Mouse (Mus musculus) spleen, postnatal 0 days (tissue): ENCODE data around the gene Zfp459. TPM values are rescaled to one million over a fixed set of nuclear protein-coding genes. Genes with fewer than 3 reads are reported as not detected.

Source experiments
- polyA plus RNA-seq: library from polyadenylated mRNA; unstranded; fragments of >200 nt; fragmentation: Nextera tagmentation; extraction: Ambion mirVana; gene quantifications from 2 replicates; pipeline ENCODE4 v1.2.1, GENCODE M21; 2015

Gene Zfp459
- 0.41 and 0.76 TPM in 2 replicates for polyA plus RNA-seq

GRCm38 (mm10) chr13:67421207-67421857 lies at the start of gene Zfp459:
TSS of gene Zfp459 (minus strand) at chr13:67421418.

GRCm38 (mm10) chr13:67451172-67452020 lies 30.2 kb upstream of the Zfp459 start, which contains the start of gene Zfp874a:
TSS of gene Zfp874a (minus strand) at chr13:67451624.

GRCm38 (mm10) chr13:67399183-67399903 lies 21.9 kb downstream of the Zfp459 start, which contains the start of gene Zfp429:
TSS of gene Zfp429 (minus strand) at chr13:67399819.

GRCm38 (mm10) chr13:67375050-67375911 lies 45.9 kb downstream of the Zfp459 start, which contains the start of the genes Gm28041 and Zfp456:
TSS of gene Gm28041 (minus strand) at chr13:67375733.
TSS of gene Zfp456 (minus strand) at chr13:67375810.

DNA sequence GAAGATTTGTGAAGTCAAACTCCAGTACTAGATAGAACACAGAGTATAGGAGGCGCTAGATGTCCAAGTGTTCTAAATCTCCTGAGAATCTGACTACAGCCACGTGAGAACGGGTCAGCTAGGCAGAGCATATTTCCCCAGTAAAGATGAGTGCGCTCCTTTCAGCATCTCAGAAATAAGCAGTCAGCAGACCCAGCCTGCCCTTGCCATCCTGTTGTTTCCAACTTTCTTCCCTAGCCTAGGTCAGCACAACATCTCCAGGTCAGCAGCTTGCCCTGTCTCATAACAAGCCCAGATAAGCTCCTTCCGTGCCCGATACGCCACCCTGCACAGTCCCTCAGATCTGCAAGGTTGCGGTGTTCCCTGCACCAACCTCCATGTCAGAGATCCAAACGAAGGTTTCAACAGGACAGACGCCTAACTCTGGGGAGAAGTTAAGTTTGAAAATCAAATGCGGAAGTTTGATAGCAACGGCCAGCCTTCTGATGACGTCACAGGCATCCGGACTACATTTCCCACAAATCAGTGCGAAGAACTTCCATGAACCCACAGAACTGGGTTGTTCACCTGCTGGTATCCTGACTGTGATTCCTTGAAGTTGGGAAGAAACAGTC lies 61.0 kb downstream of the Zfp459 start, which contains the start of the genes Gm28044 and Zfp953:
Gm28044 (minus strand) TSS at position 406 of the 614 bp plus-strand sequence.
Zfp953 (minus strand) TSS at position 475 of the 614 bp plus-strand sequence.

Other genes with a start within 250 kb of the Zfp459 start
- 1.9 and 3.0 TPM in 2 replicates for gene Rsl1, start 248.2 kb downstream of the Zfp459 start, polyA plus RNA-seq
- gene Zfp455, start 226.9 kb downstream of the Zfp459 start, polyA plus RNA-seq, result 0.48 and 0.76 TPM in 2 replicates
- gene Zfp458, start 143.0 kb downstream of the Zfp459 start, polyA plus RNA-seq, result 0.95 and 1.1 TPM in 2 replicates
- gene Zfp457, start 114.9 kb downstream of the Zfp459 start, polyA plus RNA-seq, result 0.49 and 0.53 TPM in 2 replicates
- gene Zfp595, start 88.8 kb downstream of the Zfp459 start, polyA plus RNA-seq, result 1.3 TPM in 2 replicates
- 0.25 TPM in 1 of 2 replicates, not detected in the other for gene Gm28044, start 60.9 kb downstream of the Zfp459 start, polyA plus RNA-seq
- gene Zfp953, start 60.8 kb downstream of the Zfp459 start, polyA plus RNA-seq, result 0.78 and 0.92 TPM in 2 replicates
- 0.24 and 0.38 TPM in 2 replicates for gene Gm28041, start 45.7 kb downstream of the Zfp459 start, polyA plus RNA-seq
- gene Zfp456, start 45.6 kb downstream of the Zfp459 start, polyA plus RNA-seq, result 0.79 and 1.2 TPM in 2 replicates
- gene Zfp429, start 21.6 kb downstream of the Zfp459 start, polyA plus RNA-seq, result 2.1 and 2.4 TPM in 2 replicates
- gene Zfp874a, start 30.2 kb upstream of the Zfp459 start, polyA plus RNA-seq, result 5.7 and 7.4 TPM in 2 replicates
- gene Zfp874b, start 62.8 kb upstream of the Zfp459 start, polyA plus RNA-seq, result 3.1 and 3.8 TPM in 2 replicates
- 3.3 and 3.8 TPM in 2 replicates for gene Zfp58, start 79.1 kb upstream of the Zfp459 start, polyA plus RNA-seq
- gene Gm26965, start 104.7 kb upstream of the Zfp459 start, polyA plus RNA-seq, result not detected in 2 replicates
- 14.5 and 17.2 TPM in 2 replicates for gene Zfp87, start 104.8 kb upstream of the Zfp459 start, polyA plus RNA-seq
- gene Zfp748, start 132.4 kb upstream of the Zfp459 start, polyA plus RNA-seq, result 3.8 and 3.9 TPM in 2 replicates
- 1.8 and 2.7 TPM in 2 replicates for gene Zfp729b, start 188.3 kb upstream of the Zfp459 start, polyA plus RNA-seq
- gene Gm49345, start 216.4 kb upstream of the Zfp459 start, polyA plus RNA-seq, result not detected in 2 replicates
- gene Zfp729a, start 216.4 kb upstream of the Zfp459 start, polyA plus RNA-seq, result 1.5 and 2.4 TPM in 2 replicates